Mouse (Mus musculus): ENCODE data around the gene Tas2r103. TPM values are rescaled to one million over a fixed set of nuclear protein-coding genes. Genes with fewer than 3 reads are reported as not detected.

Gene Tas2r103
- not detected in 2 replicates for polyA plus RNA-seq (2015; fragmentation: Nextera tagmentation; extraction: Ambion mirVana)

GRCm38 (mm10) chr6:133037001-133037400 is at the start of gene Tas2r103:
Gene Tas2r103 (minus strand): TSS chr6:133037101.

GRCm38 (mm10) chr6:133055716-133056115 is 18.8 kb upstream of the Tas2r103 start, which contains the start of gene Tas2r140:
Gene Tas2r140 (minus strand): TSS chr6:133055816.

Other genes starting within 250 kb of the Tas2r103 start
- gene Tas2r117, start 234.3 kb downstream of the Tas2r103 start, polyA plus RNA-seq (2015; fragmentation: Nextera tagmentation; extraction: Ambion mirVana), result not detected in 2 replicates
- gene Tas2r123, start 190.0 kb downstream of the Tas2r103 start, polyA plus RNA-seq (2015; fragmentation: Nextera tagmentation; extraction: Ambion mirVana), result not detected in 2 replicates
- gene Tas2r116, start 181.7 kb downstream of the Tas2r103 start, polyA plus RNA-seq (2015; fragmentation: Nextera tagmentation; extraction: Ambion mirVana), result not detected in 2 replicates
- not detected in 2 replicates for gene Tas2r110, start 169.1 kb downstream of the Tas2r103 start, polyA plus RNA-seq (2015; fragmentation: Nextera tagmentation; extraction: Ambion mirVana)
- gene Tas2r113, start 144.1 kb downstream of the Tas2r103 start, polyA plus RNA-seq (2015; fragmentation: Nextera tagmentation; extraction: Ambion mirVana), result not detected in 2 replicates
- gene Tas2r125, start 127.5 kb downstream of the Tas2r103 start, polyA plus RNA-seq (2015; fragmentation: Nextera tagmentation; extraction: Ambion mirVana), result not detected in 2 replicates
- not detected in 2 replicates for gene Tas2r129, start 86.0 kb downstream of the Tas2r103 start, polyA plus RNA-seq (2015; fragmentation: Nextera tagmentation; extraction: Ambion mirVana)
- gene Tas2r131, start 79.2 kb downstream of the Tas2r103 start, polyA plus RNA-seq (2015; fragmentation: Nextera tagmentation; extraction: Ambion mirVana), result not detected in 2 replicates
- not detected in 2 replicates for gene Tas2r109, start 56.1 kb downstream of the Tas2r103 start, polyA plus RNA-seq (2015; fragmentation: Nextera tagmentation; extraction: Ambion mirVana)
- not detected in 2 replicates for gene Tas2r140, start 18.7 kb upstream of the Tas2r103 start, polyA plus RNA-seq (2015; fragmentation: Nextera tagmentation; extraction: Ambion mirVana)
- 67.5 and 81.2 TPM in 2 replicates for gene Smim10l1, start 67.8 kb upstream of the Tas2r103 start, polyA plus RNA-seq (2015; fragmentation: Nextera tagmentation; extraction: Ambion mirVana)

Data from adrenal gland, postnatal 0 days (tissue).